Mouse (Mus musculus) common myeloid progenitor, adult 5-6 weeks (primary cell): ENCODE results near the gene Ncaph. TPM values are rescaled to one million over a fixed set of nuclear protein-coding genes. Genes with fewer than 3 reads are reported as not detected.
"Not testable (repeated sequence)": the region's sequence is repeated elsewhere in the genome, so short reads cannot be mapped to it uniquely, and the experiment has no call there.

Source experiments
- ATAC-seq: replicated peaks from 2 replicates; pipeline ENCODE4 v1.8.0; 2016; ENCODE audit warnings: low read depth, mild to moderate bottlenecking, moderate TSS enrichment, inconsistent platforms; ENCODE audit not compliant: poor library complexity, severe bottlenecking
- total RNA-seq: library from RNA; stranded (forward); fragments of 200-1000, 187-1606 nt; gene quantifications from 2 replicates; pipeline ENCODE4 v1.2.3, GENCODE M21; 2017

Ncaph gene
- total RNA-seq, 1 experiment from 2014 or later = 73.9 TPM

GRCm38 (mm10) chr2:127092000-127092399 lies 41.8 kb downstream of the Ncaph start:
- no peak for ATAC-seq

- ATAC-seq = not testable (repeated sequence)
Observed at GRCm38 (mm10) chr2:127090151-127090550, 43.6 kb downstream of the Ncaph start.

GRCm38 (mm10) chr2:127086235-127086634 lies 47.5 kb downstream of the Ncaph start:
- ATAC-seq = peak; percentile 84

GRCm38 (mm10) chr2:127080591-127081218 lies 53.0 kb downstream of the Ncaph start:
- peak; percentile 20; the same call in 1 of the 2 replicates for ATAC-seq

- peak; percentile 62 for ATAC-seq
Observed at GRCm38 (mm10) chr2:127079881-127080590, 53.7 kb downstream of the Ncaph start.

- ATAC-seq = not testable (repeated sequence)
Observed at GRCm38 (mm10) chr2:127079066-127079465, 54.7 kb downstream of the Ncaph start.

GRCm38 (mm10) chr2:127077611-127078010 lies 56.1 kb downstream of the Ncaph start:
- no peak for ATAC-seq

GRCm38 (mm10) chr2:127074116-127074515 lies 59.6 kb downstream of the Ncaph start:
- ATAC-seq = no peak

GRCm38 (mm10) chr2:127070879-127071278 lies 62.9 kb downstream of the Ncaph start:
- ATAC-seq = no peak

- peak; percentile 100 for ATAC-seq
Observed at GRCm38 (mm10) chr2:127070435-127070841, 63.3 kb downstream of the Ncaph start, which contains the start of gene Blvra. TSS of gene Blvra (plus strand) at chr2:127070665.

GRCm38 (mm10) chr2:127069781-127070434 lies 63.8 kb downstream of the Ncaph start:
- peak; percentile 22; the same call in 1 of the 2 replicates for ATAC-seq

GRCm38 (mm10) chr2:127068806-127069205 lies 64.9 kb downstream of the Ncaph start:
- ATAC-seq = no peak

- no peak for ATAC-seq
Observed at GRCm38 (mm10) chr2:127061471-127061870, 72.3 kb downstream of the Ncaph start.

Other genes starting within 250 kb of the Ncaph start
- 34.6 and 36.8 TPM in 2 replicates for gene Sppl2a, start 200.7 kb downstream of the Ncaph start, total RNA-seq
- 13.7 and 19.9 TPM in 2 replicates for gene Ap4e1, start 125.2 kb downstream of the Ncaph start, total RNA-seq
- gene Blvra, start 63.3 kb downstream of the Ncaph start, total RNA-seq = 35.7 and 42.0 TPM in 2 replicates
- gene Itpripl1, start 9.5 kb upstream of the Ncaph start, total RNA-seq = 24.5 and 25.4 TPM in 2 replicates
- gene 1810024B03Rik, start 74.3 kb upstream of the Ncaph start, total RNA-seq = 4.4 and 6.5 TPM in 2 replicates
- 180 and 226 TPM in 2 replicates for gene Snrnp200, start 74.4 kb upstream of the Ncaph start, total RNA-seq
- 21.1 and 36.1 TPM in 2 replicates for gene Ciao1, start 113.9 kb upstream of the Ncaph start, total RNA-seq
- gene Tmem127, start 114.0 kb upstream of the Ncaph start, total RNA-seq = 22.2 and 25.9 TPM in 2 replicates
- gene Stard7, start 136.3 kb upstream of the Ncaph start, total RNA-seq = 166 and 172 TPM in 2 replicates
- 144 and 157 TPM in 2 replicates for gene Dusp2, start 202.2 kb upstream of the Ncaph start, total RNA-seq
- gene Astl, start 204.7 kb upstream of the Ncaph start, total RNA-seq = not detected in 2 replicates
- gene Adra2b, start 229.3 kb upstream of the Ncaph start, total RNA-seq = 0.14 TPM in 1 of 2 replicates, not detected in the other